Mouse (Mus musculus): ENCODE data around the gene Nup62.

Nup62 gene

GRCm38 (mm10) chr7:44850146-44850545, 34.3 kb downstream of the Nup62 start:
- peak; percentile 79 for DNase-seq

GRCm38 (mm10) chr7:44850789-44851624, 35.1 kb downstream of the Nup62 start:
- no peak for DNase-seq

- DNase-seq, result no peak
These were observed 35.8 kb downstream of the Nup62 start for GRCm38 (mm10) chr7:44851625-44852234.

- no peak for DNase-seq
These were observed 36.6 kb downstream of the Nup62 start for GRCm38 (mm10) chr7:44852259-44853027.

GRCm38 (mm10) chr7:44853065-44853464, 37.2 kb downstream of the Nup62 start:
- no peak for DNase-seq

GRCm38 (mm10) chr7:44853596-44854355, 37.9 kb downstream of the Nup62 start:
- DNase-seq, result no peak

GRCm38 (mm10) chr7:44854356-44855031, 38.6 kb downstream of the Nup62 start:
- DNase-seq, result peak; percentile 72

GRCm38 (mm10) chr7:44855036-44855435, 39.1 kb downstream of the Nup62 start:
- no peak for DNase-seq

GRCm38 (mm10) chr7:44856265-44856916, 40.5 kb downstream of the Nup62 start:
- DNase-seq, result no peak

- DNase-seq, result peak; percentile 88
These were observed 41.2 kb downstream of the Nup62 start, which contains the start of gene Pnkp for GRCm38 (mm10) chr7:44857042-44857552. Gene Pnkp (plus strand): TSS chr7:44857139.

GRCm38 (mm10) chr7:44857905-44858304, 42.0 kb downstream of the Nup62 start:
- no peak for DNase-seq

- no peak for DNase-seq
These were observed 44.0 kb downstream of the Nup62 start for GRCm38 (mm10) chr7:44859896-44860295.

GRCm38 (mm10) chr7:44860576-44861428, 44.9 kb downstream of the Nup62 start:
- peak; percentile 77 for DNase-seq

- DNase-seq, result no peak
These were observed 45.5 kb downstream of the Nup62 start for GRCm38 (mm10) chr7:44861429-44861816.

- DNase-seq, result no peak
These were observed 46.5 kb downstream of the Nup62 start for GRCm38 (mm10) chr7:44862434-44862833.

- no peak for DNase-seq
These were observed 47.3 kb downstream of the Nup62 start for GRCm38 (mm10) chr7:44863210-44863609.

- no peak for DNase-seq
These were observed 48.1 kb downstream of the Nup62 start for GRCm38 (mm10) chr7:44863982-44864494.

GRCm38 (mm10) chr7:44864595-44865542, 49.0 kb downstream of the Nup62 start:
- no peak for DNase-seq
